Mouse (Mus musculus) heart, postnatal 0 days (tissue): ENCODE data around the gene Abl2.

Experiments used
- CTCF ChIP-seq: IDR thresholded peaks from 2 replicates; pipeline ENCODE4 v1.5.1; 2016; ENCODE audit warnings: antibody characterized with exemption, control low read depth, low read depth
- EP300 ChIP-seq: IDR thresholded peaks from 2 replicates; pipeline ENCODE4 v1.6.1; 2016; ENCODE audit warnings: antibody characterized with exemption, low read depth

DNA sequence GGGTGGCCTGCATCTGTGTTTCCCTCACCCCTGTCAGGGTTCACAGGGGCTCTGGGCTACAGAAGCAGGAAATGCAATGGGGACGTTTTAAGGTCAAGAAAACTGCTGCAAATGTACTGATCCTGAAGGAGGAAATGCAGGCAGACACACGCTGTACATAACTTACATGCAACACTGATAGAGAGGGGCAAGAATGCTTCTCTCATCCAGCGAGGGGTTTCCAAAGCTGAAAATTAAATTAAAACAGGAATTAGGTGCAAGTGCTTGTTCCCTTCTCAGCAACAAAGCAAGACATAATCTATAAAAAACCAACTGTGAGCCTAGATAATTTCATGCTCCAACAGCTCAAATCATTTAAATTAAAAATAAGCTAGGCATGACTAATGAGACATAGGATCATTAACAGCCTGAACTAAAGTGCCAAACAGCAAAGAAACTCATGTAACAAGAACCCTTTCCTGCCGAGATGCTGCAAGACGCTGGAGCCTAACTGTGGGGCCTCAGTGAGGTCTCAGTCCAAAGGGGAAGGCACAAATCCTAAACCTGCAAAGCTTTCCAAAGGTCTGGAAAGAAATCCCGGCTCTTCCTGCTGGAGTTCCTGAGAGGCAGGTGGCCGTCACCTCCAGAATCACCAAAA lies 127.6 kb downstream of the Abl2 start:
- TF ChIP-seq CTCF (no peak), EP300 (no peak)
